Mouse (Mus musculus): ENCODE measurements around the gene Srcin1.

GRCm38 (mm10) chr11:97512511-97512910 lies 63.5 kb downstream of the Srcin1 start:
- TF ChIP-seq TAL1 (IDR thresholded peaks at IDR 0.05; ENCODE audit: low read length) (no peak), GATA1 (IDR thresholded peaks at IDR 0.05; ENCODE audit: low read length) (no peak)

Measured in erythroblast, embryonic 14.5 days (primary cell).